Mouse (Mus musculus) cerebellum, adult 11-12 months (tissue): Measurements from ENCODE around the gene Cox6b2.

ENCODE experiments used
- DNase-seq: peaks from one replicate; pipeline ENCODE4 v3.0.0; 2022

Gene Cox6b2

GRCm38 (mm10) chr7:4759670-4760069 lies 6.8 kb upstream of the Cox6b2 start:
- DNase-seq: no peak

GRCm38 (mm10) chr7:4751971-4752820 lies 698 bp downstream of the Cox6b2 start:
- DNase-seq: no peak

GRCm38 (mm10) chr7:4749169-4749568 lies 3.7 kb downstream of the Cox6b2 start:
- DNase-seq: no peak

- DNase-seq: no peak
Measured at GRCm38 (mm10) chr7:4748321-4748720, 4.6 kb downstream of the Cox6b2 start.

- DNase-seq: no peak
Measured at GRCm38 (mm10) chr7:4747156-4747899, 5.6 kb downstream of the Cox6b2 start.

GRCm38 (mm10) chr7:4746326-4746980 lies 6.4 kb downstream of the Cox6b2 start:
- no peak for DNase-seq

GRCm38 (mm10) chr7:4744886-4745285 lies 8.0 kb downstream of the Cox6b2 start:
- no peak for DNase-seq

GRCm38 (mm10) chr7:4743354-4743753 lies 9.5 kb downstream of the Cox6b2 start:
- no peak for DNase-seq

- DNase-seq: no peak
Measured at GRCm38 (mm10) chr7:4742482-4742819, 10.4 kb downstream of the Cox6b2 start.

- DNase-seq: peak; percentile 59
Measured at GRCm38 (mm10) chr7:4741672-4742481, 11.0 kb downstream of the Cox6b2 start.

- peak; percentile 87 for DNase-seq
Measured at GRCm38 (mm10) chr7:4741151-4741550, 11.7 kb downstream of the Cox6b2 start.

GRCm38 (mm10) chr7:4740309-4740727 lies 12.6 kb downstream of the Cox6b2 start:
- DNase-seq: no peak

GRCm38 (mm10) chr7:4739544-4740275 lies 13.2 kb downstream of the Cox6b2 start, which contains the start of gene Kmt5c:
Kmt5c (plus strand) TSS chr7:4740115.
- DNase-seq: peak; percentile 100

GRCm38 (mm10) chr7:4739041-4739543 lies 13.8 kb downstream of the Cox6b2 start:
- no peak for DNase-seq

GRCm38 (mm10) chr7:4732968-4733392 lies 19.9 kb downstream of the Cox6b2 start:
- DNase-seq: no peak

- DNase-seq: no peak
Measured at GRCm38 (mm10) chr7:4731090-4731489, 21.8 kb downstream of the Cox6b2 start.

- no peak for DNase-seq
Measured at GRCm38 (mm10) chr7:4725169-4725568, 27.7 kb downstream of the Cox6b2 start, which contains the start of gene Tmem150b. Tmem150b (minus strand) TSS chr7:4725249.

- DNase-seq: no peak
Measured at GRCm38 (mm10) chr7:4724359-4724758, 28.5 kb downstream of the Cox6b2 start.

GRCm38 (mm10) chr7:4723508-4723907 lies 29.4 kb downstream of the Cox6b2 start:
- DNase-seq: no peak

GRCm38 (mm10) chr7:4719276-4719675 lies 33.6 kb downstream of the Cox6b2 start:
- no peak for DNase-seq

GRCm38 (mm10) chr7:4716955-4717354 lies 35.9 kb downstream of the Cox6b2 start:
- DNase-seq: no peak

GRCm38 (mm10) chr7:4712594-4712993 lies 40.3 kb downstream of the Cox6b2 start:
- no peak for DNase-seq
